Mouse (Mus musculus): ENCODE data around the gene Snrnp40.

Snrnp40 gene

DNA sequence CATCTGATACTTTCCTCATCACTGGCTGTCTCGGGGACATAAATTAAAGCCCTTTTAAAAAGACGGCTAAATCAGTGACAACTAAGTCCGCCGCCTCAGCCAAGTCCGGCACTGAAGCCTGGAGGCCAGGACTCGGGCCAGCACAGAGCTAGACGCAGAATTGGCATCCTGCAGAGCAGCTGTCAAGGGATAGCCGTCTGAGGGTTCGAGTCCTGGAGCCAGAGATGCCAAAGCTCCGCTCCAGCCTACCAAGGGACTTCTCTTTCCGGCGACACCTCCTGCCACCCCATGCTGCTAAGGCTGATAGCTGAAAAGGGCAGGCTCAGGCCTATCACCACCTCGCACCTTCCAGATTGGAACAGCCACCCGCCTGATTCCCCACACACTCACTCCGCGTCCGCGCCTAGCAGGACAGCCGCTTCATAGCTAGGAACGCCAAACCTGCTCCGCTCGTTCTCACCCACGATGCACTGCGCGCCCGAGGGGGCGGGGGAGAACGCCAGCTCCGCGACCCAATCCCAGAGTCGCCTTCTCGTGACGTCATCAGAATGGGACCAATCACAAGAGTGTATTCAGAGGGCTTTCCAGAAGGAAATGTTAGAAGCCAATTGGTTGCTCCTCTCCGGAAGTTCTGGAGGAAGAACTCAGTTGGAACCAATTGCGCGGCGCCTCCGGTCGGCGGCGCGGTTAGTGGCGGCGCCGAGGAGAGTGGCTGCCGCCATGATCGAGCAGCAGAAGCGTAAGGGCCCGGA lies at the start of gene Snrnp40, which contains the start of gene Zcchc17:
Snrnp40 (plus strand) TSS at position 647 of the 752 bp plus-strand sequence.
Zcchc17 (minus strand) TSS at position 458 of the 752 bp plus-strand sequence.
- DNase-seq (ENCODE audit: low spot score) = peak; percentile 97

DNA sequence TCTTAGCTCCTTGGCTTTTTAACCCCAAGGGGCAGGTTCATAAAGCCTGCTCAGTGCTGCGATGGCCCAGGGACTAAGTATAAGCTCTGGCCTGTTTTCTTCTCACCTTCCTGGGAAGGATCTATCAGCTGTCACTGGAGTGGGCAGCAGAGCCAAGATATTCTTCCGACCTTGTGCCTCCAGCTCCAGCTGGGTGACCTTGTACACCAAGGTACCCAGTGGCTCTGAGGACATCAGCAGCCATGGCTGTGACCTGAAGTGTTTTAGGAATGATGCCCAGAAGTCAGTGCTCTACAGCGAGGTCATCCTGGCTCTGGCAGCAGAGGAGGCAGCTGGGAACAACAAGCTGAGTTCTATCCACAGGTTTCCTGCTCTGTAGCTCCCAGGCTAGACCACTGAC lies 47.4 kb upstream of the Snrnp40 start:
- peak; percentile 58 for DNase-seq (ENCODE audit: low spot score)

GRCm38 (mm10) chr4:130313552-130313951 lies 46.4 kb upstream of the Snrnp40 start:
- DNase-seq (ENCODE audit: low spot score) = peak; percentile 60

DNA sequence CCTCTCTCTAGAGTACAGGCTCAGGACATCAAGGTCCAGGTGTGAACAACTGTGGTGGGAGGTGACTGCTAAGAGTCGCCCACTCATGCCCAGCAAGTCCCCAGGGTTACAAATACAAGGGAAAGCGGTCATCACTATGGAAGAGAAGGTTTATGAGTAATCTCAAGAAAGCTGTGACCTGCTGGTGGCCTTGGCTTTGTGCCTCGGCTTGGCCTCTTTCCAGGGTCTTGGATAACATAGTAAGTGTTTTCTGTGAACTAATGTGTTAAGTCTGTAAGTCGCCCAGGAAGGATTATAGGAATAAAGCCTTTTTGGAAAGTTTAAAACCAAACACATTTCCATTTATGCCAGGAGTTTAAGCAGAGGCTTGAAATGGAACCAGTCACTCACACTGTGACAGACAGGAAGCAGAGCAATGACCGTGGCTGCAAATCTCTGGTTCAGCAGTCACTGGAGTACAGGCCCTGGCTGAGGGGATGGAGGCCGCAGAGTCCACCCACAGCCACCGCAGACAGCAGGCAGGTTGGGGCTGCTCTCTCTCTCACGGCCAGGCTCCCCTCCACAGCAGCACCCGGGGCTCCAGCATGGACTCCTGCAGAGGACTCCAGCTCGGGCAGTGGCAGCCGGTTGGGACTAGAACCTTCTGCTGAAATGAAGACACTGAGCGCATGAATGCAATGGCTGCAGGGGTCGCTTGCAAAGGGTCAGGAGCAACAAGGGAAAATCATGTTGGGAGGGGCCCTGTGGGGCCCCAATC lies 44.0 kb upstream of the Snrnp40 start:
- DNase-seq (ENCODE audit: low spot score) = no peak

- no peak for DNase-seq (ENCODE audit: low spot score)
Observed at GRCm38 (mm10) chr4:130316691-130317090, 43.2 kb upstream of the Snrnp40 start.

DNA sequence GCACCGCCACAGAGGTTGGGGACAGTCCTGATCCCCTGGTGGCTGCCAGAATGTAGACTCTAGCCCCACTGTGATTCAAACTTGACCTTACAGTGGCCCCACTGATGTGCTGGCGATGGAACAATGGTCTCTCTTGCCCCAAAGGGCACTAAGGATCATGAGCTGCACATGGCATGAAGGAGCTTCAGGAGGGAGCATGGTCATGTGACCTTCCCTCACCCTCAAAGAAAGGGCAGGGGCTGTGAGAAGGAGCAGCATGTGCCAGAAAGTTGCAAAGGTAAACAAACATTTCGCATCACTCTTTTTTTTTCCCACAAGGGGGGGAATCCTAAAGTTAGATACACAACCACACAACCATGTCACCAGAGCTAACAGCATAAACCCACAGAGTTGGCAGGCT lies 41.8 kb upstream of the Snrnp40 start:
- DNase-seq (ENCODE audit: low spot score) = no peak

- DNase-seq (ENCODE audit: low spot score) = no peak
Observed at GRCm38 (mm10) chr4:130319564-130319963, 40.4 kb upstream of the Snrnp40 start.

DNA sequence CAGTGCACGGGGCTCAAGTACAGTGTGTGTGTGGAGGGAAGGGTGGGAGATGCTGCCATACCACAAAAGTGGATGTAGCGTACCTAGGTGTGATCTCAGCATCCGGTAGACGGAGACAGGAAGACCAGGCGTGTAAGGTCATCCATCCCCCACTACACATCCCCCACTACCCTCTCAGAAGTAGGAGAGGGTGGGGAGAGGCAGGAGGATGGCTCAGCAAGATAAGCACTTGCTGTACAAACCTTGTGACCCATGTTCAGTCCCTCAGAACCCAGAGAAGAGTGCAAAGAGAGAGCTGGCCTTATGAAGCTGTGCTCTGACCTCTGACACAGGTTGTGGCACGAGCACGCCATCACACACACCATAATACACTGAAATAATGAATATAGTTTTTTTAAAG lies 38.3 kb upstream of the Snrnp40 start:
- DNase-seq (ENCODE audit: low spot score) = no peak

DNA sequence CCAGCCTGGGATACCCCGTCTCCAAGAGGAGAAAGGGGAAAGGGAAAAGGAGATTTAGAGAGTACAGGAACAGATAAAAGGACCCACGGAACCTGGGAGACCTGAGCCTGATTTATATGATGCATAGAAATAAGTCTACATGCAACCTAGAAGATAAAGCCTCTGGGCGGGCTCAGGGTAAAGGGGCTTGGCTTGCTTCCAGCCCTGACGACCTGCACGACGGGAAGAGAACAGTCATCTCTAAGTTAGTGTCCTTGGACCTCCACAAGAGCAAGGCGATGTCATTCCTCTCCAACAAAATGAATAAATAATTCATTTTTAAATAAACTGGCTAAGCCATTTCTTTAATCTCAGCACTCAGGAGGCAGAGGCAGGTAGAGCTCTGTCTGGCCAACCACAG lies 37.4 kb upstream of the Snrnp40 start:
- DNase-seq (ENCODE audit: low spot score) = no peak

- no peak for DNase-seq (ENCODE audit: low spot score)
Observed at GRCm38 (mm10) chr4:130323165-130323564, 36.8 kb upstream of the Snrnp40 start.

DNA sequence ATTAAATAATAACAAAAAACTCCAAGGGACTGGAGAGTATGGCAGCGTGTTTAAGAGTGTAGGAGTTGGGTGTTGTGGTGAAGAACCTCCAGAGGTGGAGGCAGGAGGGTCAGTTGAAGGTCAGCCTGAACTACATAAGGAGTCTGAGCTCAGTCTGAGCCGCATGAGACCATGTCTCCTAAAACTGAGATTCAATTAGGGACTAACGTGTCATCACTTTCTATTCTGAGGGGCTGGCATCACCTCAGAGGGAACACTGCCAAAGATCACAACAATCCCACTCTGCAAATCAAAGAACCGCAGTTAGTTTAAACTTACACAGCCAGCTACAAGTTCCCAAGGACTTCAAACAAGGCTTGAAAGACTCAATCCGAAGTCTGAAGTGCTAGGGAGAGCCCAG lies 36.3 kb upstream of the Snrnp40 start:
- no peak for DNase-seq (ENCODE audit: low spot score)

DNA sequence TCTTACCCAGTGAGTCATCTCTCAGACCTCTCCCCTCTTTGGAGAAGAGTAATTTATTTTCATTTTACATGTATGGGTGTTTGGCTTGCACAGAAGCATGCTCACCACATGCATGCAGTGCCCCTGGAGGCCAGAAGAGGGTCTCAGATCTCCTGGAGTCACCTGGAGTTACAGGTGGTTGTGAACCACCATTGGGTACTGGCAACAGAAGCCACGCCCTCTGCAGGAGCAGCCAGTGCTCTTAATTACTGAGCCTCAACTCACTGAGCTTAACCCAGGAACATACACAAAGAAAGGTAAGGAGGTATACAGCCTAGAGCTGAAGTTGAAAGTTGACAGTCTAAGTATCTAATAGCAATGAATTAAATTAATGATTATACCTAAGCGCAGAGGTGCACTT lies 34.5 kb upstream of the Snrnp40 start:
- no peak for DNase-seq (ENCODE audit: low spot score)

GRCm38 (mm10) chr4:130327366-130327765 lies 32.6 kb upstream of the Snrnp40 start:
- DNase-seq (ENCODE audit: low spot score) = no peak

DNA sequence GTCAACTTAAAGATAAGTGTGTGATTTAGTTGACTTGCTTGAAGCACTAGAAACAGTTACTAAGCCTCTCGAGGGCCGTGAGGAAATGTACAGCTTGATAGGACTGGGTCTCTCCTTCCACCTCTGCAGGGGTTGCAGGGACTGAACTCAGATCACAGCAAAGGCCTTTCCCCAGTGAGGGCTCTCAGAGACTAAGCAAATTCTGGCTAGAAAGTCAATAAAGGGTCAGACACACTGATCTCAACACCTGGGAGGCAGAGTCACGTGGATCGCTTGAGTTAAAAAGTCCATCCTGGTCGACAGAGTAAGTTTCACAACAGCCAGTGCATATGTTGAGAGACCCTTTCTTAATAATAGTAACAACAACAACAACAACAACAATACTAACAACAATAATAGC lies 24.1 kb upstream of the Snrnp40 start:
- DNase-seq (ENCODE audit: low spot score) = no peak

DNA sequence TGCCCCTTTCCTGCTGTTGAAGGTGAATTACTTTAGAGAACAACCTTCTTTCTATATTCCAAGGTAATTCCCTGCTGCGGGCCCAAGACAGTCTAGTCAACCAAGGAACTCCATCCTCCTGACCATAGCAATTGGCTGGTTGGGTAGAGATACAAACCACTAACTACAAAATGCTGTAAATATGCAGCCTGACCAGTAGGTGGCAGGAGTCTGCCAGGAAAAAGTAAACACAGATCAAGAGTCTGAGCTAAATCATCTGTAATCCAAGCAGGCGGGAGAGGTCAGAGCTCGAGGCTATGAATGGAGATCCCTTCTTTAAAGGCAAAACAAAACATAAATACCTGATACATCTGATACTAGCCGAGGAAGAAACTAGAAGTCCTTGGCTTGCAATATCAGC lies 18.2 kb upstream of the Snrnp40 start:
- DNase-seq (ENCODE audit: low spot score) = peak; percentile 24

GRCm38 (mm10) chr4:130349666-130350065 lies 10.3 kb upstream of the Snrnp40 start:
- no peak for DNase-seq (ENCODE audit: low spot score)

GRCm38 (mm10) chr4:130350690-130351422 lies 9.1 kb upstream of the Snrnp40 start:
- no peak for DNase-seq (ENCODE audit: low spot score)

DNA sequence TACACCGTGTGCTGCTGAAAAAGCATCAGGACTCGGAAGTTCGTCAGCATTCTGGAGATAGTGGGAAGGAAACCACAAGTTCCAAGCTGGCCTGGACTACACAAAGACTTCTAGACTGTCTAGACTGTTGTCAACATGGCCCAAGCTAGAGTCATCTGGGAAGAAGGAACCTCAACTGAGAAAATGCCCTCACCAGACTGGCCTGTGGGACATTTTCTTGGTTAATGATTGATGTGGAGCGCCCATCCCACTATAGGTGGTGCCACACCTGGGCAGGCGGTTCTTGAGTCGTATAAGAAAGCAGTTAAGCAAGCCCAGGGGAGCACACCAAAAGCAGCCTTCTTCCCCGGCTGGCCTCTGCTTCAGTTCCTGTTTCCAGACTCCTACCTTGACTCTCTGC lies 7.3 kb upstream of the Snrnp40 start:
- no peak for DNase-seq (ENCODE audit: low spot score)

- no peak for DNase-seq (ENCODE audit: low spot score)
Observed at GRCm38 (mm10) chr4:130357946-130358345, 2.0 kb upstream of the Snrnp40 start.

GRCm38 (mm10) chr4:130360238-130360590 lies 282 bp downstream of the Snrnp40 start:
- no peak for DNase-seq (ENCODE audit: low spot score)

GRCm38 (mm10) chr4:130376675-130377074 lies 16.7 kb downstream of the Snrnp40 start:
- DNase-seq (ENCODE audit: low spot score) = no peak

GRCm38 (mm10) chr4:130377500-130377899 lies 17.6 kb downstream of the Snrnp40 start:
- DNase-seq (ENCODE audit: low spot score) = no peak

- DNase-seq (ENCODE audit: low spot score) = no peak
Observed at GRCm38 (mm10) chr4:130379181-130379580, 19.2 kb downstream of the Snrnp40 start.

All from ovary, adult 18-20 months (tissue).